Mouse (Mus musculus) adrenal gland, adult 2 months (tissue): Measurements from ENCODE around the gene Cdhr5. TPM values are rescaled to one million over a fixed set of nuclear protein-coding genes. Genes with fewer than 3 reads are reported as not detected.

Source experiments
- DNase-seq: peaks from one replicate; pipeline ENCODE4 v3.0.0; 2021
- long read RNA-seq: library from polyadenylated mRNA; stranded (forward); transcript quantifications from one replicate; pipeline ENCODE4 v2.0.0, GENCODE M21; 2021
- polyA plus RNA-seq: library from polyadenylated mRNA; depleted of rRNA; stranded (reverse); fragments of >200 nt; gene quantifications from 2 replicates; pipeline ENCODE4 v1.2.3, GENCODE M21; 2012; rRNA removed
- total RNA-seq, 2 experiments: library from RNA; stranded (reverse); gene quantifications; 2 replicates each; pipeline ENCODE4 v1.2.3; 2021

Gene Cdhr5
- total RNA-seq (10 to 100 TPM in 1 of 2 experiments, 1 to 10 TPM in 1; 1.9 to 17.1 TPM), polyA plus RNA-seq (9.0 and 18.5 TPM in 2 replicates)
- long read RNA-seq, partial matches to known transcripts: 1 of 3 reads
- long read RNA-seq, other reads (novel, unspliced or antisense): 2 of 3 reads

- DNase-seq: peak; percentile 51
These were observed at the start of gene Cdhr5 for GRCm38 (mm10) chr7:141276546-141276945. Cdhr5 (minus strand) TSS chr7:141276786.

DNA sequence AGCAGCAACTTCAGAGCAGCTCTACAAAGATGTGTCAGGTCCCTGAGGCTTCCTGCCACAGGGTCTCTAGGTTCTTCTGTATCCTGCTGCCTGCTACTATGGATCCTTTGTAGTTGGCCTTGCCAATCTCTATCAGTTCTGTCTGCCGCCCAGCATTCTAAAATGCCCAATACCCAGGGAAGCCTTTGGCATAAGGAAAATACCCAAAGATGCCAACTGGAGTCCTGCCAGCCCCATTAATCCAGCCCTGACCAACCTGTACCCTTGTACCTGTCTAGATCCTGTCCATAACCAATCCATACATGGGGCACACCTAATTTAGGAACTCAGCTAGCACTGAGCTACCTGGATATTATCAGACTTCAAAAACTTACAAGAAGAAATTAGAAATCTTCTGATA lies 48.1 kb upstream of the Cdhr5 start:
- DNase-seq: no peak

DNA sequence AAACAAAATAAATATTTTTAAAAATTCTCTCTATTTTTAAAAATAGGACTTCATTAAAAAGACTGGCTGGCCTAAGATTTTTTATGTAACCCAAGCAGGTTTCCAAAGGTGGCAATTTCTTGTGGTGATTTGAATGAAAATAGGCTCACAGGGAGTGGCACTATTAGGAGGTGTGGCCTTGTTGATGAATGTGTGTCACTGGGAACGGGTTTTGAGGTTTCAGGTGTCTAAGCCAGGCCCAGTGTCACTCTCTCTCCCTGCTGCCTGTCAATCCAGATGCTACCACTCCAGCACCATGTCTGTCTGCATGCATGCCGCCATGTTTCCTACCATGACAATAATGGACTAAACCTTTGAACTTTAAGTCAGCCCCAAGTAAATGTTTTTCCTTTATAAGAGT lies 42.9 kb upstream of the Cdhr5 start:
- no peak for DNase-seq

DNA sequence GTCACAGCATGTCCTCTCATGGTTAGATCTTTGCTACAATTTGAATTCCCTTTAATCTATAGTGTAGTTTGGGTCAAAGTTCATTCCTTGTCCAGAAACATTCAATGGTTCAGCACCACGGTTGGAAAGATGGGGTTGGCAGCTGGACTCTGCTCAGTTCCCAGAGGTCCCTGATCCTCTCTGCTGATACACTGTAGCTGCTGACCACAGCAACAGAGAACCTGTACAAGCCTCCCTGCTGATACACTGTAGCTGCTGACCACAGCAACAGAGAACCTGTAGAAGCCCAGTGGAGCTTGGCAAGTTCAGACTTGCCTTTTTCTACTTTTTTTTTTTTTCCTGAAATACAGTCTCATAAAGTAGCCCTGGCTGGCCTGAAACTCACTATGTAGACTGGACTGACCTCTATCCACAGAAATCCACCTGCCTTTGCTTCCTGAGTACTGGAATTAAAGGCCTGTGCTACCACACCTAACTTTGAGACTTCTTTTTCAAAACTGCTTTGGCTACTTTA lies 41.1 kb upstream of the Cdhr5 start:
- DNase-seq: no peak

DNA sequence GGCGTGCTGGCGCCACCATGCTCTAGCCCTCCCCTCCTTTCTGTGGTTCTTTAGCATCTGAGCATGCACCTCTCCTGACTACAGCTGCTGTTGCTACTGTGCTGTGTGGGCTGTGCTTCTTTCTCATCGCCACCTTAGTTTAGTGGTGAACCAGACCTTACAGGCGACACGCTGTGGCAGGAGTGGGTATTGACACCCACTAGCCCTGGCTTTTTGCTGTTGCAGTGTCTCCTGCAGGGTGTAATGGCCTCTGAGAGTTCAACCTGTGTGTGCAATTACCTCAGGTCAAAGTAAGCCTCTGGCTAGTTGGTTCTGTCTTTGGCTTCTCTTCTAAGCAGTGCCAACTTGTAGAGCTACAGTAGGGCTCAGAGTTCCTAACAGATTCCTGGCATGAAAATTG lies 39.4 kb upstream of the Cdhr5 start:
- peak; percentile 58 for DNase-seq

- DNase-seq: no peak
These were observed 38.5 kb upstream of the Cdhr5 start for GRCm38 (mm10) chr7:141315076-141315475.

DNA sequence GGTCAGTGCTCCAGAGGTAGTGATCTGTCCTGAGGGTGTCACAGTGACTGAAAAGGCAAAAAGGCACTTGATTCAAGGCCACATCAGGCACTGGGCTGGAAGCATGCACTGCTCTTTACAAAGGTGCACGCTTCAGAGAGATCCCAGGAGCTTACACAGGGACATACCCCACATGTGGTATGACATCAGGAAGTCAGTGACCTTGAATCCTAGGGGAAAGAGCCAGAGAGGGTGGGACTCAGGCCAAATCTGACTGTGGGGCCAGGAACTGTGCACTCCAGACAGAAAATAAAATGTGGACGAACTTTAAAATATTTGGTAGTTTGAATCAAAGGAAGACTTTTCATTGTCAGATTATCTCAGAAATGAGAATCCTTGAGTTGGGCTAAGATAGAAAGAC lies 37.8 kb upstream of the Cdhr5 start:
- DNase-seq: peak; percentile 72

DNA sequence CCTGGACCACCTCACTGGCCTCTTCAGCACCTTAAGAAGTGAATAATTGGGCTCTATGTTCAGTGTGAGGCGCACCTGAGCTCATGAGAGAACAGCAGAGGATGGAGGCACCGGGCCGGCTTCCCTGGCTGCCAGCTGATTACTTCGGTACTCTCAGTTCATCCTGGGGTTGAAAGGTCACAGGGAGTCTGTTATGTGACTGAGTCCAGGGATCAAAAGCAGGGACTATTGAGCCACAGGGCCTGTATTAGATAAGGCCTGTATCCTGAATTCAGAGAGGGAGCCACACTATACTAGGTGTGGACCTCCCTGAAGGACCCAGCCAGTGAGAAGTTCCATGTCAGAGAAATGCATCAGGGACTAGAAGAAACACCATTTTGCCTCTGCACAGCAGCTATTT lies 28.0 kb upstream of the Cdhr5 start:
- no peak for DNase-seq

DNA sequence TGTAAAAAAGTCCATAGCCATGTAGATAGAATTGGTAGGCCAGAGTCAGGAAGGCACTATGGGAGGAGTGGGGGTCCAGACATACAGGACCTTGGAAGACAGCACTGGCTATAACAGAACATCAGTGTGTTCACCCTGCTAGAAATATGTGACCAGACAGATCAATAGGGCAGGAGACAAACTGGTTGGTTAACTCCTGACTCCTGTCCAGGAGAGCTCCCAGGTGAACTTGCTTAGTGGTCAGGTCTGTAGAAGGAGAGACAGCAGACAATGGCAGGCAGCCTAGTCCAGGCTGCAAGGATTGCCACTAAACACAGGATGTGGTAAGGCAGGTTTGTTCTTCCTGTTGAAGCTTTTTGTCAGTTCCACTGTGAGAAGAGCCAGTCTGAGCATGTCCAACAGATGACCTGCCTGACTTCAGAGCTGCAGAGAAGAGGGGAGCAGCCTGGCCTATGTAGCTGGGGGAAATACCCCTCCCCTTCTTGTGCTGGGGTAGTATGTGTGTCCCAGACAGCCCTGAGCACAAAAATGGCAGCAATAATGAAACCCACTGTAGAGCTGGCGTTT lies 26.2 kb upstream of the Cdhr5 start:
- DNase-seq: no peak

GRCm38 (mm10) chr7:141301386-141301785 lies 24.8 kb upstream of the Cdhr5 start:
- DNase-seq: peak; percentile 65

- no peak for DNase-seq
These were observed 22.6 kb upstream of the Cdhr5 start for GRCm38 (mm10) chr7:141299175-141299574.

DNA sequence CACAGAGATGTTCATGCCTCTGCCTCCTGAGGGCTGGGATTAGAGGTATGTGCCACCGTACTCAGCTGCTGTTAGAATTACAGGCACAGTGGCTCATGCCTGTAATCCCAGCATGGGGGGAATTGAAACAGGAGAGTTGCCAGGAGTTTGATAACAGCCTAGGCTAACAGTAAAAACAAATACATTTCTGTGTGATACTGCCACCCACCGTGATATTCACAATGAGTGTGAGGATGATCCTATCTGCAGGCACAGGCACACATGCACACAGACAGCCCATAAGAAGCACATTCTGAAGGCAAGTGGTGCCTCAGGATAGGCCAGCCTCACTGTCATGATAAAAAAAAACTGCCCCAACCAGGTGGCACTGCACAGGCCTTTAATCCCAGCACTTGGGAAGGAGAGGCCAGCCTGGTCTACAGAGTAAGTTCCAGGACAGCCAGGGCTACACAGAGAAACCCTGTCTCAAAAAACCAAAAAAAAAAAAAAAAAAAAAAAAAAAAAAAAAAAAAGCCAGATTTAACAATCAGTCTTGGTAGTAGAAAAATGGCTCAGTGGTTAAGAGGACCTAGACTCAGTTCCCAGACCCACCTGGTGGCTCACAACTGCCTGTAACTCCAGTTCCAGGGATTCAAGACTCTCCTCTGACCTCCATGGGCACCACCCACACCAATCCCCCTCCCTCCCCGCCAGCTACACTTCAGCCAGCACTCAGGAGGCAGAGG lies 21.5 kb upstream of the Cdhr5 start:
- no peak for DNase-seq

DNA sequence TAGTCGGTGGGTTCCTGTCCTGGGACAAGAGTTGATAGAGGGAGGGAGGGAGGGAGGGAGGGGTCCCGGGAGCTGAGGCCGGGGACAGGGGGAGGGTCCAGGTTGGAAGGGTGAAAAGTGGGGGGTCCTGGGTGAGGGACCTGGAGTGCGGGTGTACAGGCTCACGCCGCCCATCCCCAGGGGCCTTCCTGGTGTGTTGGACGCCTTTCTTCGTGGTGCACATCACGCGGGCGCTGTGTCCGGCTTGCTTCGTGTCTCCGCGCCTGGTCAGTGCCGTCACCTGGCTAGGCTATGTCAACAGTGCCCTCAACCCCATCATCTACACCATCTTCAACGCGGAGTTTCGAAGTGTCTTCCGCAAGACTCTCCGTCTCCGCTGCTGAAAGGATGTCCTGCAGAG lies 17.9 kb upstream of the Cdhr5 start:
- DNase-seq: no peak

DNA sequence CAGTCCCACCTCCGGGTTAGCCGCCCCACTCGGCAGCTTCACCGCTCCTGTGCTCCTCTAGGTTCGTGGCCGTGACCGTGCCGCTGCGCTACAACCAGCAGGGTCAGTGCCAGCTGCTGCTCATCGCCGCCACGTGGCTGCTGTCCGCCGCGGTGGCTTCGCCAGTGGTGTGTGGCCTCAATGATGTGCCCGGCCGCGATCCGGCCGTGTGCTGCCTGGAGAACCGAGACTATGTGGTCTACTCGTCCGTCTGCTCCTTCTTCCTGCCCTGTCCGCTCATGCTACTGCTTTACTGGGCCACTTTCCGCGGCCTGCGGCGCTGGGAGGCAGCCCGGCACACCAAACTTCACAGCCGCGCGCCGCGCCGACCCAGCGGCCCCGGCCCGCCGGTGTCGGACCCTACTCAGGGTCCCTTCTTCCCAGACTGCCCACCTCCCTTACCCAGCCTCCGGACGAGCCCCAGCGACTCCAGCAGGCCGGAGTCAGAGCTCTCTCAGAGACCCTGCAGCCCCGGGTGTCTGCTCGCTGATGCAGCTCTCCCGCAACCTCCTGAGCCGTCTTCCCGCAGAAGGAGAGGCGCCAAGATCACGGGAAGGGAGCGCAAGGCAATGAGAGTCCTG lies 17.4 kb upstream of the Cdhr5 start:
- peak; percentile 74 for DNase-seq

- DNase-seq: no peak
These were observed 16.2 kb upstream of the Cdhr5 start for GRCm38 (mm10) chr7:141292583-141293388.

DNA sequence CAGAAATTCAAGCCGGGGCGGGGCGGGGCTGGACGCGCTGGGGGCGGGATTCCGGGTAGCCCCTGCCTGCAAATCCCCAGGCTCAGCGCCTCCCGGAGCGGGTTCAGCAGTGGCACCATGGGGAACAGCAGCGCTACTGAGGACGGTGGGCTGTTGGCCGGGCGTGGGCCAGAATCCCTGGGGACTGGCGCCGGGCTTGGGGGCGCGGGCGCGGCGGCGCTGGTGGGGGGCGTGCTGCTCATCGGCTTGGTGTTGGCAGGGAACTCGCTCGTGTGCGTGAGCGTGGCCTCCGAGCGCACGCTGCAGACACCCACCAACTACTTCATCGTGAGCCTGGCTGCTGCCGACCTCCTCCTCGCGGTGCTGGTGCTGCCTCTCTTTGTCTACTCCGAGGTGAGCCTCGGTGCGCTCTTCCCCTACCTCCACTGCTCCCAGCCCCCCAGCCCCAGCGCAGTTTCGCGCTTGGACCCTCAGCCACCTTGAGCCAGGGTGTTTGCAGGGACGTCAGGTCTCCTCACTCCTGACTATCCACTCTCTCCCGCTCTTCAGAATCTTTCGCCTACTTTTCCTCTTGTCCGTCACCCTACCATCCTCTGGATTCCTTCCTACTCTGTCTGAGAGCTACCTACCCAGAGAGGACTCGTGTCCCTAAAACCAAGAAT lies 15.5 kb upstream of the Cdhr5 start, which contains the start of gene Drd4:
Gene Drd4, plus strand, starts transcription at position 86 of the 662 bp plus-strand sequence.
- DNase-seq: no peak

DNA sequence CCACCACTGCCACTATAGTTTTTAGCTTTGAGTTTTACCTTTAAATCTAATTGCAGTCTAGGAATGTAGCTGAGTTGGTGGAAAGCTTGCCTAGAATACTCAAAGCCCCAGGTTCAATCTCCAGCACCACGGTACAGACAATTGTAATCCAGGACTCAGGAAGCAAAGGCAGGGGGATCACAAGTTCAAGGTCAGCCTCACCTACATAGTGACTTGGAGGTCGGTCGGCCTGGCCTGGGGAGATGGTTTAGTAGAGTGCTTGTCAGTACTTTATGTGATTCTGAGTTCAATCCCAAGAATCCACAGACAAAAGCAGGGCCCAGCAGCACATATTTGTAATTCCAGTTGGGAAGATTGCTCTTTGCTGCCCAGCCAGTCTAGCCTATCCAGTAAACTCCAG lies 11.5 kb upstream of the Cdhr5 start:
- DNase-seq: no peak

- DNase-seq: no peak
These were observed 6.2 kb upstream of the Cdhr5 start for GRCm38 (mm10) chr7:141282756-141283155.

- no peak for DNase-seq
These were observed 4.9 kb upstream of the Cdhr5 start for GRCm38 (mm10) chr7:141281442-141281841.

DNA sequence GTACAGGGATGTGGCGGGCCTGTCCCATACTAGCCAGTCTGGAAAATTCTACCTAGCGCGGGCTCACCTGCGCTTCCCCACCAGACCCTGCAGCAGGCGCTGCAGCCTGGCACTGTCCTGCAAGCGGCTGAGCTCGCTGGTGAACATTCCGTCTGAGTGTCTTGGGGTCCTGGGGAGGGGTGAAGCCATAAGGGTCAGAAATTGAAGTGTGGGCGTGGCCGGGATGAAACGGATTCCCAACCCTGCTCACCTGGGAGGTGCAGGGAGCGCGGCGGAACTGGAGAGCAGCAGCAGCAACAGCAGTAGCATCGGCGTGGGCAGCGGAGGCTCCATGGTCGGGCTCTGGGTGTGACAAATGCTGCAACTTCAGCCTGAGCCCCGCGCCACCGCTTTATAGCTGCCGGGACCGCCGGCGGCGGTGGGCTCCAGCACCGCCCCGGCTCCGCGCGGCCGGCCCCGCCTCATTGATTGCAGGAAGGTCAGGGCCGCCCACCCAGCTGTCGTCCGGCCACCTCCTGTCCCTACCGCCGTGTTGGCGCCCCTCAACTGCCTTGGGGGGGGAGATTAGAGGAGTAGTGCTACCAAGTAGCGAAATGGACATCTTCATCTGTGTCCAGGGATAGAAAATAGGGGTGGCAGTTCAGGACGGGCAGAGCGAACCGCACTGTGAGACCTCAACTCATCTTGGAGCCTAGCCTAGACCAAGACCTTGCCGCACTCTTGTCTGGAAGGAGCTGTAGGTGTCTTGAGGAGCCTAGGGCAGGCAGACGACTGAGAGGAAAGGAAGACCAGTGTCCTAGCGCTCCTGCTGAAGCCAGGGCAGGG lies 2.4 kb upstream of the Cdhr5 start, which contains the start of gene Sct:
Gene Sct, minus strand, starts transcription at position 368 of the 825 bp plus-strand sequence.
- DNase-seq: no peak
